Mouse (Mus musculus) adrenal gland, adult 18-20 months (tissue): ENCODE results near the gene Mob3c. TPM values are rescaled to one million over a fixed set of nuclear protein-coding genes. Genes with fewer than 3 reads are reported as not detected.

Experiments used
- DNase-seq, 2 experiments: peaks; one replicate each; pipeline ENCODE4 v3.0.0; 2021 to 2022; ENCODE audit warnings: low spot score in 2 of 2
- total RNA-seq, 2 experiments: library from RNA; stranded (reverse); gene quantifications; 1 replicate in 1 of 2; 2 replicates in 1 of 2; pipeline ENCODE4 v1.2.3; 2021

The Mob3c gene
- total RNA-seq, 2 experiments from 2014 or later: 17.8 to 19.5 TPM

DNA sequence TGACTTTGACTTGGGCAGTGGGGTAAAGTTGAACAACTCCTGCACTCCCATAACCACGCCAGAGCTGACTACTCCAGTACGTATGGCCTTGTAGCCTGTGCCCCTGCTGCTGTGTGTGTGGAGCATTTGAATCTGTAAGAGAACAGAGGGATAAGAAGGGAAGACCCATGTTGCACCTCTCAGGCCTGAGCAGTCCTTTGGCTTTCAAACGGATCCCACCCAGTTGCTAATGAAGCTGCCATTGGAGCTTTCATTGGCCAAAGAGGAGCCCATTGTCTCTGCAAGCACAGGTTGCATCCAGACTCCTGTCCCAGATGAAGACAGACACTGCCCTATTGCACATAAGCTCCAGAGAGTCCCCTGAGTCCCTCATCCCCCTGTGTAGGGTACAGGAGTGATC lies 45.3 kb downstream of the Mob3c start:
- DNase-seq: no peak

DNA sequence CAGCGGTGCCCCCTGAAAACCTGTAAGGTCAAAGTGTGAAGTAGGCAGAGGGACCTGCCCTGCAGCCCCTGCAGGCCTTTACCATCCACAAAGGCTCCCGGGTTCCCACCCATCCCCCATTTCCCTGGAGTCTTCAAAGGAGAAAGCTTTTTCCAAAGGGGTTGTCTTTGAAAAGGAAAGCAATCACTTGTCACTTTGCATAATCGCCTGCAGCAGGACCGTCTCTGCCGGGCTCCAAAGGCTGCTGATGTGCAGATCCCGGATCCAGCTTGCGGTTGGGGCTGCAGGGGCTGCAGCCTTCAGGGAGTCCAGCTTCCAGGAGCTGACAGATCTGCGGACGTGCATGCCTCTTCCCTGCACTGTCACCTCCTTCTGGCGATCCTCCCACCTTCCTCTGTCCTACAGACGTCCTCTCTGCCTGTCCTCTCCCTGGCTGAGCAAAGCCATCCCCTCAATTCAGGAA lies 50.4 kb downstream of the Mob3c start:
- no peak for DNase-seq

DNA sequence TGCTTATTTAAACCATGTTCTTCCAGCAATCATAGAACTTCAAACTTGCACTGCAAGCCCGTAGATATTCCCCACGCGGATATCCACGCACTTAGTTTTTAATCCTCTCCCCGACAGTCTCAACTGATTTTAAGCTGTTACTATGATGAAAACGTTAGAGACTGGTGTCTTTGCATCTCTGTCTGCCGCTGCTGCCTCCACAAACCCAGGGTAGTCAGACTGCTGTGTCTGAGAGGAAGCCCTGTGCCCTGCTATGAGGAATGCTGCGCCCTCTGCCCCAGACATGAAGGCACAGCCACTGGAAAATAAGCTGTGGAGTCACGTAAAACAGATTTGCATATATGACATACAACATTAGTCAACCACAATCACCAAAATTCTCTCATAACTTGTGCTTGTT lies 50.9 kb downstream of the Mob3c start:
- no peak for DNase-seq

DNA sequence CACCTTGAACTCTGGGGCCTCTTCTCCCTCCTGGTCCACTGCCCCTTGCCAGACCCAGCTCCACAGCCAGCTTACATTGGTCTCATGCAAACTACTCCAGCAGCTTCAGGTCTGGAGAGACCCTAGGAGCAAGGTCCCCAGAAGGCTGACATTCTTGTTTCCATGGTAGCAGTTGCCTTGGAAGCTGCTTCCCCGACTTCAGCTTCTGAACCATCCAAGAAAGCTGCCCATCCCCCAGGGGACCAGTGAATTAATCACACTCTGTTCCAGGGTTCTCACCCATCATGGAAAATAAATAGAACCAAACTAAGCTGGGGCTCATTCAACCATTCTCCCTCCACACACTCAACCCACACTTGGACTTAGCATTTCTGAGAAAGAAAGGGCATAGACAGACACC lies 53.3 kb downstream of the Mob3c start:
- DNase-seq: no peak

DNA sequence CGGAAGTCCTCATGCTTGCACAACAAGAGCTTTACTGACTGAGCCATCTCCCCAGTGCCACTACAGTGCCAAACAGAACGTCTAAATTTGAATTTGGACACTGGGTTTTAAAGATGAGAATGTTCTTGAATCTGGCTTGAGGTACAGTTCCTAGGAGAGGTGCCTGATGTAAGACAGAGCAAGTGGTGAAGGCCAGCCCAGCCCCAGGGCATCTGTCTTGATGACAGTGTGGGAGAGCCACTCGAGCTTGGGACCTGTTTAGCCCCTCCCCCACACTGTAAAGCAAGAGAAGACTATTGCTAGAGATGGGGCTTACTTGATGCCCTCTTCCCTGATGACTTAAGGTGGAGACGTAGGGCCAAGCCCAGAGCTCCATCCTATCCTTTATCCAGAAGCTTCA lies 54.3 kb downstream of the Mob3c start:
- no peak for DNase-seq

DNA sequence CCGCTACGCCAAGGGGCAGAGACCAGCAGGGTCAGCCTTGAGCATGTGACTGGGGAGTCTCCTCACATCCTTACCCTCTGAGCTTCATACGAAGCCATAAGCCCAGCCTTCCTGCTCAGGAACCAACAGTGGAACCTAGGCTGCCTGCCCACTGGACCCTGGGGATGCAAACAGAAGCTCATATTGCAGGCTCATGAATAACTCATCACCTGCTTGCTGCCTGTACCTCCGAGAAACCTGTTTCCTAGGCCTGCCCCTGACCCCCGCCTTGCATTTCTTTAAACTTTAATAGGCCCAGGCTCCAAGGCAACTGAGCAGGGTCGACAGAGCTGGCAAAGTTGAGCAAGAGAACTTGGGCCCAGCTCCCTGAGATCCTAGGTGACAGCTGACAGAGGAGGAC lies 56.1 kb downstream of the Mob3c start, which contains the start of gene Kncn:
Gene Kncn (plus strand): TSS at position 379 of the 400 bp plus-strand sequence.
- no peak for DNase-seq

Other genes with a start within 250 kb of the Mob3c start
- not detected for gene Cyp4a32, start 227.1 kb upstream of the Mob3c start, total RNA-seq
- gene Cyp4b1, start 180.4 kb upstream of the Mob3c start, total RNA-seq: 10 to 100 TPM; 28.9 to 33.3 TPM
- 10 to 100 TPM; 77.2 to 91.0 TPM for gene Efcab14, start 90.3 kb upstream of the Mob3c start, total RNA-seq
- gene Tex38, start 47.1 kb upstream of the Mob3c start, total RNA-seq: 1 to 10 TPM; 2.0 to 2.3 TPM
- 10 to 100 TPM; 45.2 to 51.9 TPM for gene Atpaf1, start 43.3 kb upstream of the Mob3c start, total RNA-seq
- gene Mknk1, start 11.1 kb downstream of the Mob3c start, total RNA-seq: 10 to 100 TPM; 30.2 to 37.4 TPM
- not detected for gene Kncn, start 56.3 kb downstream of the Mob3c start, total RNA-seq
- not detected for gene 6430628N08Rik, start 62.6 kb downstream of the Mob3c start, total RNA-seq
- not detected for gene Dmbx1, start 111.8 kb downstream of the Mob3c start, total RNA-seq
- 1 to 10 TPM; 4.0 to 4.5 TPM for gene Faah, start 189.8 kb downstream of the Mob3c start, total RNA-seq
- 10 to 100 TPM; 28.3 to 29.9 TPM for gene Nsun4, start 225.8 kb downstream of the Mob3c start, total RNA-seq
- gene Uqcrh, start 247.0 kb downstream of the Mob3c start, total RNA-seq: 100 to 1,000 TPM; 565 to 864 TPM
- 10 to 100 TPM; 73.7 to 81.7 TPM for gene Lrrc41, start 247.2 kb downstream of the Mob3c start, total RNA-seq